Mouse (Mus musculus) B cell, adult (primary cell): ENCODE measurements around the gene 9030612E09Rik. TPM values are rescaled to one million over a fixed set of nuclear protein-coding genes. Genes with fewer than 3 reads are reported as not detected.

ENCODE experiments used
- total RNA-seq: library from RNA; stranded (reverse); gene quantifications from 4 replicates; pipeline ENCODE4 v1.2.4, GENCODE M21; 2023; ENCODE audit not compliant: inconsistent age

9030612E09Rik gene
- total RNA-seq = not detected in 4 replicates

GRCm38 (mm10) chr10:43174326-43175155, at the start of gene 9030612E09Rik, which contains the start of gene Sobp:
TSS of gene 9030612E09Rik (plus strand) at chr10:43174704.
TSS of gene Sobp (minus strand) at chr10:43174530.

GRCm38 (mm10) chr10:43220910-43221625, 46.6 kb downstream of the 9030612E09Rik start, which contains the start of gene Pdss2:
TSS of gene Pdss2 (plus strand) at chr10:43221486.

Other genes with a start within 250 kb of the 9030612E09Rik start
- gene Sobp, start 174 bp upstream of the 9030612E09Rik start, total RNA-seq = not detected in 4 replicates
- 11.9 to 15.3 TPM (median 12.2 TPM) in 4 replicates for gene Pdss2, start 46.8 kb downstream of the 9030612E09Rik start, total RNA-seq